Mouse (Mus musculus) stomach, embryonic 15.5 days (tissue): ENCODE measurements around the gene Egfl8. TPM values are rescaled to one million over a fixed set of nuclear protein-coding genes. Genes with fewer than 3 reads are reported as not detected.

Source experiments
- ATAC-seq: fragments of 200-750 bp; cut with Nextera tagmentation; 2 replicates; pipeline ENCODE4 v1.8.0; 2017; ENCODE audit warnings: low read depth, moderate number of reproducible peaks, moderate TSS enrichment; ENCODE audit not compliant: insufficient read depth, low FRiP score
- H3K27ac ChIP-seq: fragments of 300-500 bp; sonication (generic); 2 replicates; pipeline ENCODE4 v1.5.1; 2015; ENCODE audit warnings: mild to moderate bottlenecking, inconsistent platforms
- H3K27me3 ChIP-seq: fragments of 300-500 bp; sonication (generic); replicated peaks from 2 replicates; pipeline ENCODE4 v1.6.1; 2015; ENCODE audit warnings: inconsistent platforms
- H3K36me3 ChIP-seq: fragments of 300-500 bp; sonication (generic); 2 replicates; pipeline ENCODE4 v1.6.1; 2015; ENCODE audit warnings: inconsistent platforms
- H3K4me1 ChIP-seq: fragments of 300-500 bp; sonication (generic); 2 replicates; pipeline ENCODE4 v1.6.1; 2015; ENCODE audit warnings: inconsistent platforms
- H3K4me2 ChIP-seq: fragments of 300-500 bp; sonication (generic); 2 replicates; pipeline ENCODE4 v1.6.1; 2015; ENCODE audit warnings: mild to moderate bottlenecking, inconsistent platforms
- H3K4me3 ChIP-seq: fragments of 300-500 bp; sonication (generic); replicated peaks from 2 replicates; pipeline ENCODE4 v1.5.1; 2015; ENCODE audit warnings: inconsistent platforms
- H3K9ac ChIP-seq: fragments of 300-500 bp; sonication (generic); 2 replicates; pipeline ENCODE4 v1.6.1; 2015; ENCODE audit warnings: inconsistent platforms
- H3K9me3 ChIP-seq: fragments of 300-500 bp; sonication (generic); 2 replicates; pipeline ENCODE4 v1.6.1; 2016; ENCODE audit warnings: inconsistent platforms
- WGBS: fragments of 180-500 bp; shearing (Covaris S2); methylation state at CpG from one replicate; pipeline ENCODE4 v1.1.7; 2015; 5-methylcytosine and 5-hydroxymethylcytosine counted together
- polyA plus RNA-seq: library from polyadenylated mRNA; unstranded; fragments of >200 nt; fragmentation: Nextera tagmentation; extraction: Ambion mirVana; gene quantifications from 2 replicates; pipeline ENCODE4 v1.2.1, GENCODE M21; 2015

The Egfl8 gene
- polyA plus RNA-seq, 1 experiment from 2014 or later = 3.7 TPM

DNA sequence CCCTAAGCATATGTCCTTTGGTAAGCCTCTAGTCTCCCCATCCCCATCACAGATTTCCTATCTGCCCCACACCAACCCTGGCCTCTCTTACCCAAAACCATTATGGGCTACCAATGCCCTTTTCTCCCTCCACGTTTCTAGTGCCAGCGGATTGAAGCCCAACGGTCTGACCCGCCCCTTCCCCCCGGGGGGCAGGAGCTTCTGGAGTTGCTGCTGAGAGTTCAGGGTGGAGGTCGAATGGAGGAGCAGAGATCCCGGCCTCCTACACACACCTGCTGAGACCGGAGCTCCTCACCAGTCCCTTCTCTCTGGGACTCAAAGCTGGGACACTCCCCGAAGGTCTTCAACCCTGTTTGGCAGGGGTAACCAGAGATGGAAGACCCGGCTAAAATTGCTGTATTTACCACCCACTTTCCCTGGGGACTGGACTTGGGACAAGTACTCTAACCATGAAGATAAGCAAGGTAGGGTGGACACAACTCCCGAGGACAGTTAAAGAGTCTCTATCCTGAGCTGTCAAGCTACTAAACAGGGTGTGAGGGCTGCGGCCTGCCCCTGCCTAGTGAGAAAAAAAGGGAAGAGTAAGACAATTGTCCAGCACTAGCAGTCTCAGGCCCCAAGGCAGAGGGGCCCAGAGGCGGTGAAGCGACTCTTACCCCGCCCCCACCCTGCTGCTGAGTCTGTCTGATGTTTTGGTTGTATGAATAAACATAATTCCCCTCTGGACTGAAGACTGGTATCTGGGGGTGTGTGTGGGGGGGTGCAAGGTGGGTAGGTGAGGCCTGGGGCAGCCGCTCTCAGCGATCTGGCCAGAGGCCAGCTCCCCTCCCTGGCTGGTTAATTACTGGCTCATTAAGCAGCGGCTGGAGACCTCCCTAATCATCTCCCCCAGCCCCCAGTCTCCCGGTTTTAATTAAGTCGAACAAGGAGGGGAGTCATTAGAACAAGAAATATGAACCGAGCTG, 24.5 kb downstream of the Egfl8 start, which contains the start of gene Pbx2:
TSS of gene Pbx2 (plus strand) at position 238 of the 965 bp plus-strand sequence.
- Histone ChIP-seq H3K4me1 (peaks cover 64% of the 10 kb centered on the region), H3K9me3 (no peaks in the 10 kb centered on the region), H3K27me3 (no peaks in the 10 kb centered on the region), H3K4me3 (peak within 1 kb of the TSS; percentile 71), H3K36me3 (peaks cover 14% of the 10 kb centered on the region; the same call in 1 of the 2 replicates), H3K27ac (peak within 1 kb of the TSS; percentile 96), H3K9ac (peak within 1 kb of the TSS; percentile 91), H3K4me2 (peak within 1 kb of the TSS; percentile 87)
- WGBS = 4% methylated on average over 21 of the region's 21 CpGs
- no peak for ATAC-seq

DNA sequence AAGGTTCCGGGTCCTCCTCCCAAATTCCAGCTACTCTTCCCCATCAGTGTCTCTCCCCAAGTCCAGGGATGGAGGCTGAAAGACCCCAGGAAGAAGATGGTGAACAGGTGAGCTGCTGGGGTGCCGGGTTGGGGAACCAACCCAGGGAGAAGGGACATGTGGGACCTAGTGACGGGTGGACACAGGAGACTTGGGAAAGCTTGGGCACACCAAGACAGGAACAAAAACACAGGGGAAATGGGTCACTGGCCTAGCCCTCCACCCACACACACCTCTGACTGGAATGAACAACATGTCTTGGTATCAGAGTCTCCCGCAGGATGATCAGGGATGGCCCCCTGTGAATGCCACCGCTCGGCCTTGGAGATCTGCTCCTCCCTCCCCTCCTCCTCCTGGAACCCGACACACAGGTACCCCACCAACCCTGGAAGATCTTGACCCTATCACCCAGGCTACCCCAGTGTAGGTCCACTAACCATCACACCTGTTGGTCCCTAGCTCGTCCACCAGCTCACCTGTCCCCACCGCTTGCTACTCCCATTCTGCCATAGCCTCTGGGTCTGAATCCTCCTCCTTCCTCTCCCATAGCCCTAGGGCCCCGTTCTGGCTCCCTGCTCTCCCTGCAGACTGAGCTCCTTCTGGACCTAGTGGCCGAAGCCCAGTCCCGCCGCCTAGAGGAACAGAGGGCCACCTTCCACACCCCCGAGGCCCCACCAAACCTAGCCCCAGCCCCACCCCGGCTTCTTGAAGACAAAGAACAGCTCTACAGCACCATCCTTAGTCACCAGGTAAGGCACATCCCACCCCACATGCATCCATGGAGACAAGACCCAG, 25.4 kb downstream of the Egfl8 start:
- 66% methylated on average over 15 of the region's 15 CpGs for WGBS
- peaks cover 63% of the 10 kb centered on the region for H3K4me1 ChIP-seq
- peak overlapping the region; percentile 96 for H3K27ac ChIP-seq
- H3K9me3 ChIP-seq = no peaks in the 10 kb centered on the region
- H3K4me3 ChIP-seq = peak overlapping the region; percentile 13
- peaks cover 7% of the 10 kb centered on the region; the same call in 1 of the 2 replicates for H3K36me3 ChIP-seq
- ATAC-seq = no peak
- peak overlapping the region; percentile 16; the same call in 1 of the 2 replicates for H3K9ac ChIP-seq
- H3K27me3 ChIP-seq = no peaks in the 10 kb centered on the region
- H3K4me2 ChIP-seq = peak overlapping the region; percentile 87

DNA sequence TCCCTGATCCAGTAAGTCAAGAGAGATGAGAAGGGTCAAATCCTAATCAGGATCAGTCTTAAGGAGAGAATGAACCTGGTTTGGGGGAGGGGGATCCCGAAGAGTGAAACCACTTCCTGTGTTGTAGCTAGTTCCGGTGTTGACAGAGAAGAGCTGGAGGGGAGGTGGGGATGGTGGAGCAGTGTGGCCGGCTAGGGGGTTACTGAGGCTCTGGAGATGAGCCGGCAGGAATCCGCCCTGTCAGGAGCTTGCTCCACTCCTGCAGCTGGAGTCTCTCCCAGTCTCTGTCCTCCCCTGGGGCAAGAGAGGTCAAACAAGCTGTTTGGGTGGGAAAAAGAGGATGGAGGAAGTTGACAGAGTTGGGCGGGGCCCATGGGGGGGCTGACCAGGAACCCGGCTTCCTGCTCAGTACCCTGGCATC, 26.1 kb downstream of the Egfl8 start, which contains the start of gene Gpsm3:
TSS of gene Gpsm3 (plus strand) at position 126 of the 421 bp plus-strand sequence.
- peak within 1 kb of the TSS; percentile 16; the same call in 1 of the 2 replicates for H3K9ac ChIP-seq
- no peak for ATAC-seq
- no peaks in the 10 kb centered on the region for H3K27me3 ChIP-seq
- H3K36me3 ChIP-seq = peaks cover 4% of the 10 kb centered on the region; the same call in 1 of the 2 replicates
- no peaks in the 10 kb centered on the region for H3K9me3 ChIP-seq
- H3K27ac ChIP-seq = peak within 1 kb of the TSS; percentile 96
- peak within 1 kb of the TSS; percentile 13 for H3K4me3 ChIP-seq
- peak within 1 kb of the TSS; percentile 87 for H3K4me2 ChIP-seq
- WGBS = 14% methylated on average over 7 of the region's 7 CpGs
- peaks cover 58% of the 10 kb centered on the region for H3K4me1 ChIP-seq

DNA sequence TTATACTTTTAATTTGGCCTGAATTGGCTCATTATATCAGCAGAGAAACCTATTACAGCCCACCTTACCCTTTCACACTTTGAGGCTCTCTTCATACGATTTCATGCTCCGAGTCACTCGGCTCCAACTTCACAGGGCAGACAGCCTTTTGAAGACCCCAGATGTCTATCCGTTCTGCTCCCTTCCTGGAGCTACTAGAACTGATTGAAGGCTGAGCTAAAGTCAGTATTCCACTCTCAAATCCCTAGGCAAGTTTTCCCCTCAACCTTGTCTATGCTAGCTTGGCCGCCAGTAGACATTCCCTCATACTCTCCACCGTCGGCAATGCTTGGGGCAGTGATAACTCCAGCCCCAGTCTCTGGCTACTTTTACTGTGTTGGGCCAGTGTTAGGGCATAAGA, 26.6 kb downstream of the Egfl8 start:
- peaks cover 53% of the 10 kb centered on the region for H3K4me1 ChIP-seq
- H3K9ac ChIP-seq = no peak overlapping the region
- WGBS = 38% methylated on average over 7 of the region's 7 CpGs
- H3K27me3 ChIP-seq = no peaks in the 10 kb centered on the region
- peak overlapping the region; percentile 96 for H3K27ac ChIP-seq
- peak overlapping the region; percentile 87 for H3K4me2 ChIP-seq
- H3K9me3 ChIP-seq = no peaks in the 10 kb centered on the region
- H3K36me3 ChIP-seq = no peaks in the 10 kb centered on the region
- ATAC-seq = no peak
- H3K4me3 ChIP-seq = peak overlapping the region; percentile 13; the same call in 1 of the 2 replicates

DNA sequence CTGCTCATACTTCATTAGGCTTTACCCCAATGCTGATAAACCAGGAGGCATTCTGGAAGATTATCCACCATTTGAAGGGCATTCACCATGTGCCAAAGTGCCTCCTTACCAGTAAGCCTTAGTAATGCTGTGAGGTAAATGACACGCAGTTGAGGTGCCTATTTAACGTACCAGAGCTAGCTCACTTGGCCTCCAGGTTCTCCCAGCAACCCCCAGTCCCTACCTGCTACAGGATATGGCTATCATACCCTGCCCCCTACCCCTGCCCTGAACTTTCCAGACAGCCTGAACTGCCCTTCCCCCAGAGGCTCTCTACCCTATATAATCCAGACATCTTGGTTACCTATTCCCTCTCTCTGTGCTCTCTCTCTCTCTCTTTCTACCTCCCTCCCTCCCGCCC, 27.0 kb downstream of the Egfl8 start:
- WGBS = 66% methylated on average over 3 of the region's 3 CpGs
- ATAC-seq = no peak
- Histone ChIP-seq H3K4me1 (peaks cover 49% of the 10 kb centered on the region), H3K4me2 (peak overlapping the region; percentile 87; the same call in 1 of the 2 replicates), H3K36me3 (no peaks in the 10 kb centered on the region), H3K9me3 (no peaks in the 10 kb centered on the region), H3K27me3 (no peaks in the 10 kb centered on the region), H3K4me3 (no peak overlapping the region), H3K27ac (no peak overlapping the region), H3K9ac (no peak overlapping the region)

DNA sequence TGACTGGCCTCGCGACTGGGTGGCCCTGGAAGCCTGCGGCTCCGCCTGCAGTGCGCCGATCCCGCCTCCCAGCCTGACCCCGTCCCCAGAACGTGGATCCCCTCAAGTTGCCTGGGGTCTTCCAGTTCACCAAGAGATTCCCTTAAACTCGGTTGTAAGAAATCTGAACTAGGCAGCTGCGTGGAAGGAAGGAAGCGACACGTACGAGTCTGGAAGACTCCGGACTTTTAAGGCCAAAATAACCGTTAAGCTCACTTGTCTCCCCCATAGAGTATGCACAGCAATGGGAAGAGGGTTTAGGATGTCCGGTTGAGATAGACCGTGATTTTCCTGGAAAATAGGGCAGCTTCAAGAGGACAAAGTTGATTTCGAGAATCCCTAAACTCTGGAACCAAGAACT, 28.0 kb downstream of the Egfl8 start:
- Histone ChIP-seq H3K9me3 (no peaks in the 10 kb centered on the region), H3K4me1 (peaks cover 48% of the 10 kb centered on the region)
- 4% methylated on average over 19 of the region's 19 CpGs for WGBS

DNA sequence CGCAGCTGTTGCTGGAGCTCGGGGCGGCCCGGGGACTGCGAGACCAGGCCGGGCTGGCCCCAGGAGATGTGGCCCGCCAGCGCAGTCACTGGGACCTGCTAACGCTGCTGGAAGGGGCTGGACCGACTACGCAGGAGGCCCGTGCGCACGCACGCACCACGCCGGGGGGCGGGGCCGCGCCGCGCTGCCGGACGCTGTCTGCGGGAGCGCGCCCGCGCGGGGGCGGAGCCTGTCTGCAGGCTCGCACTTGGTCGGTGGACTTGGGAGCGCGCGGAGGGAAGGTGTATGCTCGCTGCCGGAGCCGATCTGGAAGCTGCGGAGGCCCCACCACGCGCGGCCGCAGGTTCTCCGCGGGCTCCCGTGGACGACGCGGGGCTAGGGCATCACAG, 28.4 kb downstream of the Egfl8 start:
- peak; percentile 88 for ATAC-seq
- H3K27me3 ChIP-seq = no peaks in the 10 kb centered on the region
- H3K4me2 ChIP-seq = peak overlapping the region; percentile 97
- H3K27ac ChIP-seq = peak overlapping the region; percentile 99
- peak overlapping the region; percentile 87 for H3K4me3 ChIP-seq
- H3K4me1 ChIP-seq = peaks cover 48% of the 10 kb centered on the region
- H3K9ac ChIP-seq = peak overlapping the region; percentile 88
- WGBS = under 1% methylated on average over 47 of the region's 50 CpGs
- no peaks in the 10 kb centered on the region for H3K9me3 ChIP-seq
- H3K36me3 ChIP-seq = no peaks in the 10 kb centered on the region

More for the DNA sequence above, 28.0 kb downstream of the Egfl8 start:
- Histone ChIP-seq H3K27ac (peak overlapping the region; percentile 99), H3K4me2 (peak overlapping the region; percentile 97), H3K9ac (peak overlapping the region; percentile 88), H3K27me3 (no peaks in the 10 kb centered on the region), H3K4me3 (peak overlapping the region; percentile 87), H3K36me3 (no peaks in the 10 kb centered on the region)
- 0 out of 2 replicates have a peak, but pooled peaks have one; percentile 0 for ATAC-seq

DNA sequence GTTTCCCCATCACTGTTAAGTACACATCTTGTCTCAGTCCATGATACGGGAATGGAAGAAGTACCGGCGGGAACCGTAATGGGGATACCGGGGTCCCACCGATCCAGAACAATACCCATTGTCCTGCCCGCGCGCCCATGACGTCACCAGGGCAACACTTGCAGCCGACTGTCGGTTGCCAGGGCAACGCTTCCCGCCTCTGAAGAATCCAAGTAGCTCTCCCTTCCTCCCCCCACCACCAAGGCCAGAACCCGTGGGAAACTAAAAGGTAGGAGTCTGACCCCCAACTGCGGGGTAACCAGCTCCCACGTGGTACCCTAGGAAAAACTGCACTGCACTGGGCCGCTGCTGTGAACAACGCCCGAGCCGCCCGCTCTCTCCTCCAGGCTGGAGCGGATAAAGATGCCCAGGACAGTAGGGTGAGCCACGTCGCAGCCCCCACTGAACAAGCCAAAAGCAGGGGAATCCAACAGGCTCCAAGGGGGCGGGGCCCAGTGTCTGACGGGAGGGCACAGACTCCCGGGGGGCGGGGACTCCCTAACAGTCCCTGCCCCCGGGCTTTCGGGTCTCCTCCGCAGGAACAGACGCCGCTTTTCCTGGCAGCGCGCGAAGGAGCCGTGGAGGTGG, 28.9 kb downstream of the Egfl8 start:
- Histone ChIP-seq H3K36me3 (no peaks in the 10 kb centered on the region), H3K9ac (peak overlapping the region; percentile 88), H3K27me3 (no peaks in the 10 kb centered on the region), H3K4me2 (peak overlapping the region; percentile 97), H3K9me3 (no peaks in the 10 kb centered on the region), H3K27ac (peak overlapping the region; percentile 99), H3K4me1 (peaks cover 48% of the 10 kb centered on the region), H3K4me3 (peak overlapping the region; percentile 87)
- ATAC-seq = peak; percentile 80
- 1% methylated on average over 38 of the region's 38 CpGs for WGBS

DNA sequence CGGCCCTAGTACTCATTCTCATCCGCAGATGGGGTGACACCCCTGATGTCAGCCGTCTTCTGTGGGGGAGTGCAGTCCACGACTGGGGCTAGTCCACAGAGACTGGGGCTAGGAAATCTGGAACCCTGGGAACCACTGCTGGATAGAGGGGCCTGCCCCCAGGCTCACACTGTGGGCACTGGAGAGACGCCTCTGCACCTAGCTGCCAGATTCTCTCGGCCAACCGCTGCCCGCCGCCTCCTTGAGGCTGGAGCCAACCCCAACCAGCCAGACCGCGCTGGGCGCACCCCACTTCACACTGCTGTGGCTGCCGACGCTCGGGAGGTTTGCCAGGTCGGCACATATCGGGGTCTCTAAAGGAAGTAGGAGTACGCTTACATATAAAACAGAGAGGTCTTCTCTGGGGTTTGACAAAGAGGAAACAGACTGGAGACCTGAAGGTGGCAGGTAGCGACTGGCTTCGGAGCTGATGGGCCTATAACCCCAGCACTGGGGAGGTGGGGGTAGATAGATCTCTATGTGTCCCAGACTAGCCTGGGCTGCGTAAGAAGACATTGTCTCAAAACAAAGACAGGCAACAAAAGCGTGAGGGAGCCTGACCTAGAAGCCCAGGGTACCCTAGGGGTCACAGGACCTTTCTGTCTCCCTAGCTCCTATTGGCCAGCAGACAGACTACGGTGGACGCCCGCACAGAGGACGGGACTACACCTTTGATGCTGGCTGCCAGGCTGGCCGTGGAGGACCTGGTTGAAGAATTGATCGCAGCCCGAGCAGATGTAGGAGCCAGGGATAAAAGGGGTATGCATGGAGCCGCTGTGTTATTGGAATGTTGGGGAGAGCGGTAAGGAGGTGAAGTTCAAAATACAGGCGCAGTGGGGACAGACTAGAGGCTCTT, 29.6 kb downstream of the Egfl8 start:
- no peaks in the 10 kb centered on the region for H3K27me3 ChIP-seq
- peaks cover 42% of the 10 kb centered on the region for H3K4me1 ChIP-seq
- 31% methylated on average over 32 of the region's 32 CpGs for WGBS
- H3K36me3 ChIP-seq = no peaks in the 10 kb centered on the region
- H3K9ac ChIP-seq = peak overlapping the region; percentile 88
- peak overlapping the region; percentile 99 for H3K27ac ChIP-seq
- 0 out of 2 replicates have a peak, but pooled peaks have one; percentile 0 for ATAC-seq
- peak overlapping the region; percentile 97 for H3K4me2 ChIP-seq
- peak overlapping the region; percentile 87 for H3K4me3 ChIP-seq
- H3K9me3 ChIP-seq = no peaks in the 10 kb centered on the region

DNA sequence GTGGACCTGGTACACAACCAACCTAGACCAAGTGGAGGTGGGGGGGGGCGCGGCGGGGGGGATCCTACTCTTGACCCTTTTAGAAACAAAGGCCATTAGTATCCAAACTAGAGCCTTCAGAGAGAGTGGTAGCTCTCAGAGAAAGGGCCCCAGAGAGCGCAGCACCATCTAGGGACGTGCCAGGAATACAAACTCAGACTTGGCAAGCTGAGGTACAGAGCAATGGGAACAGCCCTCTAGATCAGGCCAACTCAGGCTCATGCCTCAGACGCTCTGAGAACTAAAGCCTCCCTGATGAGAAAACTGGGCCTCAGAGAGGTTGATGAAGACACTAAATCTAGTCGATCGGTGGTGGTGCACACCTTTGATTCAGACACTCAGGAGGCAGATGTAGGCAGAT, 30.6 kb downstream of the Egfl8 start:
- Histone ChIP-seq H3K4me2 (no peak overlapping the region), H3K4me1 (peaks cover 32% of the 10 kb centered on the region)

More for the DNA sequence above, 30.6 kb downstream of the Egfl8 start:
- WGBS = 90% methylated on average over 8 of the region's 8 CpGs
- H3K36me3 ChIP-seq = no peaks in the 10 kb centered on the region
- H3K9ac ChIP-seq = no peak overlapping the region
- no peak for ATAC-seq
- H3K27me3 ChIP-seq = no peaks in the 10 kb centered on the region
- H3K27ac ChIP-seq = no peak overlapping the region
- H3K4me3 ChIP-seq = no peak overlapping the region
- H3K9me3 ChIP-seq = no peaks in the 10 kb centered on the region
